Mouse (Mus musculus) NIH3T3 (cell line): Measurements from ENCODE around the gene Btbd8.

Experiments used
- DNase-seq: peaks from one replicate; pipeline ENCODE4 v3.0.0-alpha.2; 2012; ENCODE audit warnings: low read depth

The Btbd8 gene

DNA sequence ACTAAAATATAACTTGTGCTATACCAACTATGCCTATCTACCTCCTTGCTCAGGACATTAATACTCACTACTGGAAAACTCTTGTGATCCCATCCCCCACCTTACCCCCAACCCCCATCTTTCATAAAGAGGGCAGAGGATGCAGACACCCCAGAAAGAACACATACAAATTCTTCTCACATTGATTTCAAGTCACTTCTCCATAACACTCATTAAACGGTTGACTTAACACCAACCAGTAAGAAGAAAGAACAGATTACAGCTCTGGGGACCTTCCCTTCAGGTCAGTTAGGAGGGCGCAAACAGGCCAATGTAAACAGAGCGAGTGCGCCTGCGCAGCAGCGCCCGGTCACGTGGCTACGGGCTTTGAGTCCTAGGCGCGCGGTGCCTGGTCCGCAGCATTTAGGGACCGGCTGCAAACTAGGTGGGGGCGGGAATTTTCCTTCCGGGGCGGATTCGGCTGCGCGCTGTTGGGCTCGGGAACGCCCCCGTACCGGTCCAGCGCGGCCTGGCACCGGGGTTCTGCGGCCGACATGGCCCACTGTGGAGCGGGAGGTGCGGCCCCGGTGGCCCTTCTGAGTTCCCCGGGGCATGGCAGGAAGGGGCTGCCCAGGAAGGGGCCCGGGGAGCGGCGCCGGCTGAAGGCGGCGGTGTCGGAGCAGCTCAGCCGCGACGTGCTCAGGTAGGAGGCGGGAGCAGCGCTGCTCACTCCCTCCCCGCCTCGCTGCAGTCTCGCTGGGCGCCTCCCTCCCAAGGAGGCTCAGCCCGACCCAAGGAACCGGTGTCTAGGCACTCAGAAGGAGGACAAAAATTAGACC, at the start of gene Btbd8:
Gene Btbd8, plus strand, starts transcription at position 534 of the 818 bp plus-strand sequence.
- DNase-seq: peak; percentile 99

GRCm38 (mm10) chr5:107389373-107389772, 48.4 kb upstream of the Btbd8 start:
- DNase-seq: no peak

DNA sequence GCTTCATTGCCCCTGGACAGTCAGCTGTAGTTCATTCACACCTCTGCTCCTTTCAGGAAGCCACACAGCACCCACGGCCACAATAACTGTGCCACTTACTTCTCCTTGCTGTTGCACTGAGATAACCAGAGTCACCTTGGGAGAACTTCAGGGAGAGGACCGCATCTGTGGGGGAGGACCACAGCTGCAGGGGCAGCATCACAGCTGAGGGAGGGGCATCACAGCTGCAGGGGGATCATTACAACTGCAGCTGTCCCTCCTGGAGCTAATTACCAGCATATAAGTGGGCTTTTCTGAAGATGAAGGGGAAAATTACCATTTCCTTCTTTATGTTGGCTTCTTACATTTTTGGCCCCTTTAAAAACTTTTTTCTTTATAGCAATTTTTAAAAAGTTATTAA, 43.4 kb upstream of the Btbd8 start:
- no peak for DNase-seq

DNA sequence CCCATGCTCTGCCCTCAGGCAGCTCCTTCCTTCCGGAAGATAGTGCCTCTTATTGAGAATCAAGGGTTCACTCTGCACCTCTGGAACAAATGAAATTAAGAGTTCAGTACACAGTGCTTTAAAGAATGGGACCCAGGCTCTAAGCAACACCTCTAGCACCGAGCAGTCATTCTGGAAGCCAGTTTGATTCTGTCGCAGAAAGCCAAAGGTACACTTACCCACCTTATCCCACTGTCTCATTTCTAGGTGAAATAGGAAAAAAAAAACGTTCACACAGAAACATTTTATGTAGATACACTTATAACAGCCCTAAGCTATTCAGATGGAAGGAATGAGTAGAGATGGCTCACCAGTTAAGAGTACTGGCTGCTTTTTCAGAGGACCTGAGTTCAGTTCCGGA, 35.4 kb upstream of the Btbd8 start, which contains the start of gene Ephx4:
Gene Ephx4, plus strand, starts transcription at position 301 of the 400 bp plus-strand sequence.
- DNase-seq: no peak

DNA sequence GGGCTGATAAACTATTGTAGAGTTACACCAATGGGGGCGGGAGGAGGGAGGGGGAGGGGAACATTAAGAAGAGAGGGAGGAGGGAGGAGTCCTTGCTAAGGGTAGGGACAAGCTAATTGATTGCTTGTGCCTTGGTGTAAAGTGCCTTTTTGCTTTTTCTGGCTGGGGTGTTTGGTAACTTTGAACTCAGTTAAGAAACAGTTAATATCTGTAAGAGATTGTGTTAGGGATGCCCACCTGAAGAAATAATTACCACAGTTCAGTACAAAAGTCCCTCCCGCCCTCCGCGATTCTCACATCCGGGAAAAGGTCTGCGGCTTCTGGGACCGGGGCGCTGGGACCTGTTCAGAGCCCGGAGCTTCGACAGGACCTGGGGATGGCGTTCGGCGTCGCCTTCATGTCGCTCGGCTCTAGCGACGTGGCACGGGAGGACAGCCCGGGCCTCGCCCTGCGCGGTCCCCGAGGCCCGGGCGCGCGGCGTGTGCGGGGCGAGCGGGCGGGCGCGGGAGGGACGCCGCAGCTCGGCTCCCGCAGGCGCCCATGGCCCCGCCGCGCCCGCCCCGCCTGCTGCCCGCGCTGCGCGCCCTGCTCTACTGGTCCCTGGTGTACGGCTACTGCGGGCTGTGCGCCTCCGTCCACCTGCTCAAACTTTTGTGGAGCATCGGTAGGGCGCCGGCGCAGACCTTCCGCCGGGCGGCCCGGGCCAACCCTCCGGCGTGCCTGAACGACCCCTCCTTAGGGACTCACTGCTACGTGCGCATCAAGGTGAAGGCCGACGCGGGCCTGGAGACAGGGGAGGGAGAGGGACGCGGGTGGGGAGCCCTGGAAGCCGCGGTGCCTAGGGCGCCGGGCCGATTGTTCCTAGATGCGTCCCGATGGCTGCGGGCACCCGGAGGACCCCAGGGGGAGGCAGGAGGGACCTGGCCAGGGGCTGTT, 34.5 kb upstream of the Btbd8 start:
- DNase-seq: no peak

DNA sequence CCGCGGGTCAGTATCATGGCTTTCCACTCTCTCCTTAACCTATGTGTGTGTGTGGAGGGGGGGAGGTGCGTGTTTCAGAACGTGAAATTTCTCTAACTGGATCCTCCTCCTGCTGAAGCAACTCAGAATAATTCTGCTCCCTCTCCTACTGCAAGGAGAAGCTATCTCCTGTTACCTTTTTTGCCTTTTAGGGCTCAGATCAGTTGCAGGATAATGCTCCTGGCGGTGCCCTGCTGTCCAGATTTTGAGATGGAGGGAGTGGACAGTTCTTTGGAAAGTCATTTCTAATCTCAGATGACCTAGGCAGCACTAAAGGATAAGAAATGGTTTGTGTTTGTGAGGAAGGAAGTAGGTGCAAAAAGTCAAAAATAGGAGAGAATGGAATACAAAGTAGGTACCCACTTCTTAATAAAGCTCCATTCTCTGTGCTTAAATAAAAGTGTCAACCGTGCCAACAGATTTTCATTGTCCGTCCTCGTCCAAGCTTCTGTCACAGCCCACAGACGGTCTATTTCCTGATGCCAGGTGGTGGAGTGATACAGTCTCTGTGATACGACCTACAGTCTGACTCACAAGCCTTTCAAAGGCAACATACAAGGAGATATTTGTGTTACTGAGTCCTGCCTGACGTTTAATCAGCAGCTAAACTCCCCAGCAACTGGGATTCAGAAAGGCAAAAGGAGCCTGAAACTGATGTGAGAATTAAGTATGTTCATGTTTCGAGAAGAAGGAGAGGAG, 33.7 kb upstream of the Btbd8 start:
- DNase-seq: no peak

DNA sequence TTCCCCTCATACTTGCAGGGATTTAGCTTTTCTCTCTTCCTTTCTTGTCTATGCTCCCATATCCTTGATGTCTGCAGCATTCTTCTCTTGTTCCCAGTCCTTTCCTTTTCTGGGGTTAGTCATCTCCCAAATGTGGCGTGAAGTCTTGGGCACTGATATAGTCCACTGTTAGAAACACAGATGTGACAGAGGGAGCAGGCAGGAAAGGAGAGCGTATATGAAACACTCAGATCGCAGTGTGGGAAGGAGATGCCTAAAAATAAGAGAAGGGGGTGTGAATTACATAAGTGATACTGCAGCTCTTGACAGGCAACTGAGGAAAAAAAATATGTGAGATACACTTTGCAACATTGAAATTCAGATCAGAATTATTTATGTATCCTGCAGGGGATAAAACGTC, 32.4 kb upstream of the Btbd8 start:
- DNase-seq: no peak

DNA sequence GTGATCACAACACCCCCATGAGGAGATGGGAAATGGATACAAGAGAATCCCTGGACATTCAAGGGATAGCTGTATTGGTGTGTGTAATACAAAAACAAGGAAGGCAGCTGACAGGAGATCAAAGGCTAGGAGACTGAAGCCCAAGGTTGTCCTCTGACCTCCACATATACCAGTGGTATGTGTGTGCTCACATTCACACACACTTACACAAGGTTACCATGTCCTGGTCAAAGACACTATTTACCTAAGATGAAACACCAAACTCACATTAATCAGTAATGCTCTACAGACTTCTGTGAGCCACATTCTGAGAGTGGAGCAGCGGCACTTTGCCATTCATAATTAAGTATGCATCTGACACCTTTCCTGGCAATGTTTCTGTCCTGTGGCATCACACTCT, 27.5 kb upstream of the Btbd8 start:
- no peak for DNase-seq

GRCm38 (mm10) chr5:107411326-107411725, 26.5 kb upstream of the Btbd8 start:
- peak; percentile 8 for DNase-seq

DNA sequence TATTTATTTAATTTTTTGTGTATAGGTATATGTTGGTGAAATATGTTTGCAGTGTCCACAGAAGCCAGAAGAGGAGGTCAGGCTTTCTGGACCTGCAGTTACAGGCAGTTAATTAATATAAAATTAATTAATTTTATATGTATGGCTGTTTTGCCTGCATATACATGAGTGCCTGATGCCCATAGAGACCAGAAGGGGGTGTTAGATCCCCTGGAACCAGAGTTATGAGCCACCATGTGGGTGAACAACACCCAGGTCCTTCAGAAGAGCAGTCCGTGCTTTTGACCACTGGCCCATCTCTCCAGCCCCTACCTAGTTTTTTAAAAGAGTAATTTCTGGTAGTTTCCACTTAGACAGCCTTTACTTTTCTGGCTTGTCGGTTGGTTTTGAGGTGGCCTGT, 25.5 kb upstream of the Btbd8 start:
- no peak for DNase-seq

- DNase-seq: no peak
These were observed 22.7 kb upstream of the Btbd8 start for GRCm38 (mm10) chr5:107415098-107415497.

DNA sequence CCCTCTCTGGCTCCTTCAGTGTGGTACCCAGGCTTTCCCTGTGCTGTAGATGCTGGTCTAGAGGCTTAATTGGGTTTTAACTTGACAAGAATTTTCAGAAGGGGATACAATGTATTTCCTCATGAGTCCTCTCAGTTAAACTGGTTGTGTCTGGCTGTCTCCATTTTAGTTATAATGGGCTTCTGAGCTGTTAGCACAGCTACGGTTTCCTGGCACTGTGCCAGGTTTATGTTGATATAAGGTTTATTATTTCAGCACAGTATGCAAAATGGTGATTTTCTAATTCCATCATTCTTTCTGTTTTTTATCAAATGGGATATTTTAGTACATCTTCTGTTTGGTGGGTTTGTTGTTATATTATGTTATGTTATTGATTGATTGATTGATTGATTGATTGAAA, 16.1 kb upstream of the Btbd8 start:
- peak; percentile 50 for DNase-seq

DNA sequence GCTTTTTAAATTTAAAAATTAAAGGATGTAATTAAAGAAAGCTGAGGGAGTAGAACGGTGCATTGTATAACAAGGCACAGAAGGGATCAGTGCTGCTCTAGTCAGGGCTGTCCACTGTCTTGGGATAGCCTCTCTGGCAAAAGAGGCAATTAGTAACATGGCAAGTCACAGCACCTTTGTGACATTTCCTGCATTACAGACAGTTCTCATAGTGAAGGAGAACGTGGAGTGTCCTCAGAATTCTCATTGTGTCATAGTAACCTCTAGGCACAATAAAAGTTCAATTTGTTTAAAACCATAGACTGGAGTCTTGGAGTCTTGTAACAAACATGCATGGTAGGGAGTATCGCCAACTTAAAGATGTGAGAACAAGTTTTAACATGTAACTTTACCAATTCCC, 6.5 kb upstream of the Btbd8 start, which contains the start of gene Lpcat2b:
Gene Lpcat2b, plus strand, starts transcription at position 301 of the 400 bp plus-strand sequence.
- no peak for DNase-seq

DNA sequence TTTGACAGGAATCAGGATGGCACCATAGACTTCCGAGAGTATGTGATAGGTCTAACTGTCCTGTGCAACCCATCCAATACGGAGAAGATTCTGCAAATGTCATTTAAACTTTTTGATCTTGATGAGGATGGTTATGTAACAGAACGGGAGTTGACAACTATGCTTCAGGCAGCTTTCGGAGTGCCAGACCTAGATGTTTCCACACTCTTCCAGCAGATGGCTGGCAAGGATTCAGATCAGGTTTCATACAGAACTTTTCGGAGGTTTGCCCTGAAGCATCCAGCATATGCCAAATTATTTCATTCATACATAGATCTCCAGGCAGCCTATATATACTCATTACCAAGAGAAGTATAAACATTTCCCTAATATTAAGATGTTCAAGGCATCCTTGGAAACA, 3.8 kb upstream of the Btbd8 start:
- no peak for DNase-seq

- no peak for DNase-seq
These were observed 1.6 kb upstream of the Btbd8 start for GRCm38 (mm10) chr5:107436185-107436584.

DNA sequence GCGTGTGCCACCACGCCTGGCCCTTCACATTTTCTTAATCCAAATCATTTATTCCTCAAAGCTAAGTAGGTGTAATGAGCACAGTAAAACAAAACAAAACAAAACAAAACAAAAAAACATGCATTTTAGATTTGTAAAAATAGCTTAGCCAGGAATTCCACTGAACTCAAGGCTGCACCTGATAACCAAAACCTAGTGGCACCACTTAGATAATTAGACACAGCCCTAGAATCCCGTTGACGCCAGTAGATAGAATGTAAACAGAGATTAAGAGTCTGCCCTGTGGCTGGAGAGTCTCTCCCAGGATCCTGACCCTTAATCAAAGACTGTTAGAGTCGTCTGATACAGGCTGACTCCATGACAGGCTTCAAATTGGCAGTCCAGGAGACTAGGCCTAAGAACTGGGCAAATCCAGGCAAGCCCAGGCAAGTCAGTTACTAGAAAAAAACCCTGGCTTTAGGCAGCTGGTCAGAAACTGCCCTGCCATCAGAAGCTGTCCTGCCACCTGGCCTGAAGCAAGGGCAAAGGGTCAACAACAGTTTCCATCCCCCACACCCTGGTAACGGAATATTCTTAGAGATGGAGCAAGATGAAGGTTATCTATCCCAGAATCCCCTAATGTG, 1.1 kb upstream of the Btbd8 start:
- peak; percentile 21 for DNase-seq

GRCm38 (mm10) chr5:107438353-107438752, 556 bp downstream of the Btbd8 start:
- DNase-seq: no peak

GRCm38 (mm10) chr5:107441881-107442280, 4.1 kb downstream of the Btbd8 start:
- DNase-seq: no peak

GRCm38 (mm10) chr5:107444251-107444650, 6.5 kb downstream of the Btbd8 start:
- DNase-seq: no peak

GRCm38 (mm10) chr5:107447977-107448376, 10.2 kb downstream of the Btbd8 start:
- DNase-seq: no peak

DNA sequence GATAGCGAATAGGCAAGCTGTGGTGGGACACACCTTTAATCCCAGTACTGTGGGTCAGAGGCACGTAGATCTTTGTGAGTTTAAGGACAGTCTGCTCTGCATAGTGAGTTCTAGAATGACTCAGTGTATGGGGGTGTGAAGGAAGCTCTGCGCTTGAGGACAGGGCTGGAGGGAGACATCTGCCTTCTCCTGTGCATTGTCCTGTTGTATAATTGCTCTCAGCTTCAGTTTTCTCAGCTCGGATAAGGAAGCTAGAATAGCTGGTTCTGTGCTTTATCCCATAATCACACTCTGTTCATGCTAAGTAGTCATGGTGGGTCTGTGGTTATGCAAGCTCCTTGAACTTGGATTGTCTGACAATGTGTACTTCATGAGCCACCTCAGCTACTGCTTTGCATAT, 11.0 kb downstream of the Btbd8 start:
- no peak for DNase-seq

DNA sequence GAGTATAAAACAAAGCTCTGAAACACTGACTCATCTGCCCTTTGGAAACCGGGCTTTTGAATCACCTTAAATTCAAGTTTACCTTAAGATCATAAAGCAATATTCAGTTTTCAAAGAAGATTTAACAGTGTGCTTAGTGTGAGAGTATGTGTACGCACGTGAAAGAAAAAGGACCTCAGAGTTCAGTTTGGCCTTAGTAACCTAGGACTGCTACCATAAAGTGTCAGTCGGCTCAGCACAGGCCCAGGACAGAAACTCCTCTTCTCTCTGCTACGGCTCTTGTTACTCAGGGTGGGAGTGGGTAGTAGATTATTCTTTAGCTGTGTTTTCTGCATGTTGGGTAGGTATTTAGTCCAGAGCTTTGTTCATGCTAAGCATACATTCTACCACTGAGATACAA, 11.8 kb downstream of the Btbd8 start:
- no peak for DNase-seq
